Mouse (Mus musculus): ENCODE data around the gene Mical2.

Mical2 gene

DNA sequence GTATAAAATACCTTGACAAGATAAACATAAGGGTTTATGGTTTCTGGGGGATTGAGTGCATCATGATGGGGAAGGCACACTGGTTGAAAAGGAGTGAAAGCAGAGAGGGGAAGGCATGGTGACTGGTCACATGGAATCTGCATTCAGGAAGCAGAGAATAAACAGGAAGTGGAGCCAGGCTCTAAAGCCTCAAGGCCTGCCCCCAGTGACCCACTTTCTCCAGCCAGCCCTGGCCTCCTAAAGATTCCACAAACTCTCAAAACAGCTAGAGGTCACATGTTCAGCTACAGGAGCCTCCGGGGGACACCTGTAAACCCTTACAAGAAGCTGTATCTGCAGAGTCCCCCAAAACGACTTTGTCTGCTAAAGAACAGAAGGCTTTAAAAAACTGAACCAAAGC lies 179.4 kb downstream of the Mical2 start:
- DNase-seq (ENCODE audit: low spot score) = no peak

DNA sequence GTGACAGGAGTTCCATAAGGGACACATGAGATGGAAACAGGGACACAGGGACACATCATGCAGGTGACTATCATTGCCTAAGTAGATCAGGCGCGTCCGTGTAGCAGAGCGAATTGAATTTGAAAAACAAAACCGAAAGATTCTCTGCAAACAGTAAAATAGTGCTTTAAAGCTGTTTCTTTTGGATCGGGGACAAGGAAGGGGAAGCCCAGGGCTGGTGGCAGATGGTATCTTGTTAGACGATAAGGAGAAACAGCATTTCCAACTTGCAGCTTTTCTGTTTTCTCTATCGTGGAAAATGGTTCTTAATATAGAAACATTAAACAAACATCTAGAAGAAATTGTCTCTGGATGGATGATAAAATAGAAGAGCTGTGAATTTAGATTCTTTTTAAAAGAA lies 179.9 kb downstream of the Mical2 start:
- no peak for DNase-seq (ENCODE audit: low spot score)

- peak; percentile 69 for DNase-seq (ENCODE audit: low spot score)
Observed at GRCm38 (mm10) chr7:112407597-112407996, 181.9 kb downstream of the Mical2 start.

- no peak for DNase-seq (ENCODE audit: low spot score)
Observed at GRCm38 (mm10) chr7:112409991-112410390, 184.3 kb downstream of the Mical2 start.

DNA sequence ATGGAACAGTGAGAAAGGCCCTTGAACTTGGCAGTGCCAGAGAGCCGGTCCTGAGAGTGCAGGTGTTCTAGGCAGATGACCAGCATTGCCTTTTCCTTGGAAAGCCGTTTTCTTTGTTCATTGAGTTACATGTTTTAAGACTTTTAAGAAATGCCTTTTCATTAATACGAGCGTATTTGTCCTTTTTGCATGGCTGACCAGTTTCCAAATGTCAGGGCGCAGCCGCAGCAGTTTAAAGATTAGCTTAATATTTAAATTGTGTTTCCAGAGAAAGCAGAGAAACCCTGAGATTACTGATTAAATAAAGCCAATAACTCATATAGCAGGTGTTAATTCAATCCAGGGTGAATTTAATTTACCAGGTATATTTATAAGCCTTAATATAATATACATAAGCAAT lies 187.6 kb downstream of the Mical2 start:
- no peak for DNase-seq (ENCODE audit: low spot score)

GRCm38 (mm10) chr7:112416058-112416526 lies 190.4 kb downstream of the Mical2 start:
- no peak for DNase-seq (ENCODE audit: low spot score)

DNA sequence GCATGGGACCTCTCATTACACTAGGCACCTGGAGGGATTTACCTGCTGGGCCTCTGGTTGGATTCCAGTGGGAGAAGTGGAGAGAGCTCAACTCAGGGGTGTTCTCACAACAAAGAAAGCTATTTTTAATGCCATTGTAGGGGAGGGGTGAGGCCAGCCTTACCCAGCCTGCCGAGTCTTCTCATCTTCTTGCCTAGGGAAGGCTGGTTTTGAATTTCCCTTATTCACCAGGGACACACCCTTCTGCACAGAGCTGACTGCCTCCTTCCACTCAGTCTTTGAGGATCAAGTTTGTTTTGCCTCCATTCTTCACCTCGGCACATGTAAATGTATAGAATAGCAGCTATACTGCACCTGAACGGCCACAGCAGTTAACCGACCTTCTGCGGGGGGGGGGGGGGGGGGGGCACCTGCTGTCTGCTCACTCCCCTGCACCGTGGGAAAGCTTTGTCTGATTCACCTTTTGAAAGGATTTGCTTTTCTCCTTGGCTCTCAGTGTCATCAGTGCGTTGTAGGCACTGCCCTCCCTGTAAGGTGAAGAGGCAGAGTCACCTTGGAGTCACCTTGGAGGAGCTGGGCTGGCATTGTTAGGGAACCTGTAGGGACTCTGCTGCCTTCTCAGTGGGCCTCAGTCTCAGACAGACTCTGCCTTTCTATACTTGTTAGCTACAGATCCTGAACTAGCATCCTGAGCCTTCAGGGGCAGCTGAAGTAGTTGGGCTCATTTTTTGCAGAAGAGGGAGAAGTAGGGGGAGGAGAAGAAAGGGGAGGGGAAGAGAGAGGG lies 191.3 kb downstream of the Mical2 start:
- DNase-seq (ENCODE audit: low spot score) = no peak

- DNase-seq (ENCODE audit: low spot score) = no peak
Observed at GRCm38 (mm10) chr7:112417598-112417997, 191.9 kb downstream of the Mical2 start.

DNA sequence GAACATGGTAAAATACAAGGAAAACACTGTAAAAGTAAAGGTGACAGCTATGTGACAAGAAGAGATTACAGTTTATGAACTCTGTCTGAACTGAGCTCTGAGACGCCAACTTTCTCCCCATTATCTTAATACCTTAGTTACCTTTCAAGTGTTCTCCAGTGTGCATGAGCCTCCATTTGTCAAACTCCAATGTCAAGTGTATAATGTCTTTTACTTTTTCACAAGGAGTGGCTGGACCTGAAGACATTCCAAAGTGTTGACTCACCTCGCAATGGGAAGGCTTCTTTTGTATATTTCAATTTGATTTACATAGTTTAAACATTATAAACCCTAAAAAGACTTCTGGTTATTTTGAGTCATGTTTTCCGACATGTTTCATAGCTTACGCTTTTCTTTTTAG lies 197.8 kb downstream of the Mical2 start:
- DNase-seq (ENCODE audit: low spot score) = no peak

- DNase-seq (ENCODE audit: low spot score) = no peak
Observed at GRCm38 (mm10) chr7:112426811-112427210, 201.2 kb downstream of the Mical2 start.

DNA sequence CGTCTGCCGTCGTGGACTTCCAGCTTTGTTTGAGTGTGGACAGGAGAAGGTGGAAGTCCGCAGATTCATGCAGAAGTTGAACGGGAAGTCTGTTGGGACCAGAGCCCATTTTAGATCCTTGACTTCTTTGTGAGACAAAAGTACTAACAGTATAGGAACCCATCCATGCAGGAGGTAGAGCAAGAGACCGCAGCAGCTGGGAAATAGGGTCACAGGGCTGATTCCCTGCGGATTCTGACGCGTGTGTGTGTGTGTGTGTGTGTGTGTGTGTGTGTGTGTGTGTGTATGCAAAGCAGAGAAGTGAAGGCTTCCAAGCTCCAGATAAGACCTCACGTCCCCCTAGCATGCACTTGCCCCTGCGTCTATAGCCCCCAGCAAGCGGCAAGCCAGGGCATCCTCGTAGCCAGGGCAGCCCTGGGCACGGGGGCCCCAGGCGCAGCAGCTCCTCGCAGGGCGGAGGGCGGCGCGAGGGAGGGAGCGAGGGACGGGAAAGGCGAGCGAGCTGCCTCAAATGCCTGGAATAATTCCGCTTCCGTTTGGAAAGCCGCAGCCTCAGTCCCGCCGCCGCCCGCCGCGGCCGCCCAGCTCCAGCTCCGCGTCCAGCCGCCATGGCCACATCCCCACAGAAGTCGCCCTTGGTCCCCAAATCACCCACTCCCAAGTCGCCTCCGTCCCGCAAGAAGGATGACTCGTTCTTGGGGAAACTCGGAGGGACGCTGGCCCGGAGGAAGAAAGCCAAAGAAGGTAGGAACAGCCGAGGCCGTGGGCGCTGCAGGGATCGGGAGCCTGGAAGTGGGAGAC lies 201.9 kb downstream of the Mical2 start, which contains the start of gene Parva:
Parva (plus strand) TSS at position 149 of the 801 bp plus-strand sequence.
- DNase-seq (ENCODE audit: low spot score) = peak; percentile 70

DNA sequence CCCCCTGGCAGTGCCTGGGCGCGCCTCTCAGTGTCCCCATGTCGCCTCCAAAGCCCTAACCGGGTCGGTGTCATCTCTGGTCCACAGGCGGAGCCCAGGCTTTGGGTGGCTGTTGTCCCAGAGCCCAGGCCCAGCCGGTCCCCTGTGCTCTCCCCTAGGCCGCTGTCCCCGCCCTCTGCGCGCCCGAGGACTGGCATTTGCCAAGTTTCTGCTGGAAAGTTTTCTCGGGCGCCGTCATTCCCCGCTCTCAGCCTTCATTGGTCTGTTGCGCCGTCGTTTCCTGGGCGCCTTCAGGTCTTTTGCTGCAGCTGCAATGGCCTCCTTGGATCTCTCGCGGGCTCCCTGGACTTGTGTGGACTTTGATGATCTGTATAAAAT lies 202.5 kb downstream of the Mical2 start:
- DNase-seq (ENCODE audit: low spot score) = peak; percentile 87

- no peak for DNase-seq (ENCODE audit: low spot score)
Observed at GRCm38 (mm10) chr7:112439846-112440245, 214.2 kb downstream of the Mical2 start.

GRCm38 (mm10) chr7:112444152-112444984 lies 218.7 kb downstream of the Mical2 start:
- no peak for DNase-seq (ENCODE audit: low spot score)

DNA sequence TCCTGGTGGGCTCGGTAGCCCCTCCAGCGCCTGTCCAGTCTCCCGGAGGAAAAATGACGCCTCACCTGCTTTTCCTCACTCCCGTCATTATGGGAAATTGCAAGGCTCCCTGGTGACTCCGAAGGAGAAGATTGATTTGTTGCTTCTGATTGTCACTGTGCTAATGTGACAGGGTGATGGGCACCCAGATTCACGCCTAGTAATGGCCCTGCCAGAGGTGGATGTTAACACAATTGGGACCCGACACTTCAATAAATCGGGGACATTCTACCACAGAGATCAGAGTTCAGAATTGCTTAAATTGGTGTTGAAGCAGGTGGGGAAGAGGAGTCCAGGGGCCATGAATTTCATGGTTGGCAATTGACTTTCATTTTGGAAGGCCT lies 219.3 kb downstream of the Mical2 start:
- no peak for DNase-seq (ENCODE audit: low spot score)

DNA sequence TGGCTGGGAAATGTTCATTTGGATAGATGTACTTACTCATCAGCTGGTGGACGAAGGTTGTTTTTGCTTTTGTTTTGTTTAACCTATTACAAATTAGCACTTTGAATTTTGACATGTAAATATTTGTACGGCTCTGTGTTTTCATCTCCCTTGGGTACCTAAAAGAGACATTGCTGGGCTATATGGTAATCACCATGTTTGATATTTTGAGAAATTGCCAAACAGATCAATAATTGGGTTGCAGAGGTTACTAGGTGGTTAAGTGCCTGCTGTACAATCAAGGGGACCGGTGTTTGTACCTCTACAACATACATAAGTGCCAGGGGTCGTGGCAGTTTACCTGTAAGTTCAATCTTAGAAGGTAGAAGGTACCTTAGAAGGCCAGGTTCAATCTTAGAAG lies 220.8 kb downstream of the Mical2 start:
- DNase-seq (ENCODE audit: low spot score) = no peak

DNA sequence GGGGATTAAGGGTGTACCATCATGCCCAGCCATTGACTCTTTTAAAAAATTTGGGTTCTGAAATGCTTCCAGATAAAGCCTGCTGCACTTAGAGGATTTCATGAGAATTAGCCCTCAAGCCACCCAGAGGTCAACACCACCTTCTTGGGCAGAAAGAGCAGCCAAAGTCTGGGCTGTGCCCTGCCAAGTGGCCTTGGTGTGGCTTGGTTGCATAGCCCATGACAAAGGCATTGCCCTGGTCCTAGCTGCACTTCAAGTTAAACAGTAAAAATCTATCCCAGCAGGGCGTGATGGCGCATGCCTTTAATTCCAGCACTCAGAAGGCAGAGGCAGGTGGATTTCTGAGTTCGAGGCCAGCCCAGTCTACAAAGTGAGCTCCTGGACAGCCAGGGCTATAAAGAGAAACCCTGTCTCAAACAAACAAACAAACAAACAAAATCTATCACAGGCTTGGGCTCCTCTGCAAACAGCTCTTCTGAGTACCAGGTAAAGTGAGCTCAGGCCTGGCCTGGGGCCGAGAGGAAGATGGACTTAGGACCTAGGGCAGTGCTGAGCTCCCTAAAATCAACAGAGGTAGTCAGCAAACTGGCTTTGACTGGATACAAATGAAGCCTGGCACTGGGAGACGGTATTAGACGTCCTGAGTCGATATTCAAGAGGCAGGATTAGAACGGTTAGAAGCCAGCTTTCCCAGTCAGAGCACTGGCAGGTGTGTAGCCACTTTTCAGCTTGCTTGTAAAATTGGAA lies 224.5 kb downstream of the Mical2 start:
- no peak for DNase-seq (ENCODE audit: low spot score)

DNA sequence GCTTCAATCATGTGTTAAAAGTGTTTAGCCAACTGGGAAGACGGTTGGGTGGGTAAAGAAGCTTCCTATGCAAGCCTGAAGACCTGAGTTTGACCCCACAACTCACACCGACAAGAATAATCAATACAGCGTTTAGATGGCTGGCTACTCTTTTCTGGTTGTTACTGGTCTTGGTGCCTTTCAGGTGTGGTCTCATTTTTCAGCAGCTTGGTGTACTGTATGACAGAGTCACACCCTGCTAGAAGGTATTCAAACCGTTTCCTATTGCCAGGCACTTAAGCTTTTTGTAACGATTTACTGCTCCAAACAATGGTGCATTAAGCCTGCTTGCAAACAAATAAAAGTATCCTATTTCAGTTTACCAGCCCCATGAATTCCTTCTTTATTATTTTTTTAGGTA lies 226.8 kb downstream of the Mical2 start:
- DNase-seq (ENCODE audit: low spot score) = no peak

DNA sequence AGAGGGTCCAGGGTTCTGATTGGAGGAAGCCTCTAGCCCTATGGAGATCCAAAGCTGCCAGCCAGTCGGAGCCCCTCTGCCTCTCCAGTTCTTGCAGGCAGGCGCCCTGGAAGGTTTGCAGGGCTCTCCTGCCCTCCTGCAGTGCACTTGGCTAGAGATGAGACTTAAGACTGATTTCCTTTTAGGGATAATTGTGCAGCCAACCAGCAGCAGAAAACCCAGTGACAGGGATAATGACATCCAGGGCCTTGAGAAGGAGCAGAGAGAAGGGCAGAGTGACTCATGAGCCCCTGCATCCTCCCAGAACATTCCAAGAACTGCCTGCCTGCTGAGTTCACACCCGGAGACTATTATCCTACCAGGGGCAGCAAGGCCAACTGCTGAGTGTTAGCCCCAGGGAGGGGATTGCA lies 228.2 kb downstream of the Mical2 start:
- DNase-seq (ENCODE audit: low spot score) = peak; percentile 46

- no peak for DNase-seq (ENCODE audit: low spot score)
Observed at GRCm38 (mm10) chr7:112454380-112454779, 228.7 kb downstream of the Mical2 start.

DNA sequence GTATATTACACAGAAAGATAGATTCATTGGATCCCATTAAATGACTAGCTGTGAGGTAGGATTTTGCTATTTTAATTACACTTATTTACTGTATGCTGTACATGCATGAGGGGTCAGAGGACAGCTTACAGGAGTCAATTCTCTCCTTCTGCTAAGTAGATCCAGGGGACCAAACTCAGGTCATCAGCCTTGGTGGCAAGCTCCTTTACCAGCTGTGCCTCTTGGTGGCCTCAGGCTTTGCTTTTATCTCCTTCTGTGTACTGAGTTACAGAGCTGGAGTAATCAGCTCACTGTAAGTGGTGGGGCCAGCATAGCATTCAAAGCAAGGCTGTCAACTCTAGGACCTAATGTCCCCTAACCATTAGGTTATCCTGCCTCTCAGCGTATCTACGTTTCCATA lies 229.3 kb downstream of the Mical2 start:
- no peak for DNase-seq (ENCODE audit: low spot score)

Measured in ovary, adult 18-20 months (tissue).